In the genomic region with DNA sequence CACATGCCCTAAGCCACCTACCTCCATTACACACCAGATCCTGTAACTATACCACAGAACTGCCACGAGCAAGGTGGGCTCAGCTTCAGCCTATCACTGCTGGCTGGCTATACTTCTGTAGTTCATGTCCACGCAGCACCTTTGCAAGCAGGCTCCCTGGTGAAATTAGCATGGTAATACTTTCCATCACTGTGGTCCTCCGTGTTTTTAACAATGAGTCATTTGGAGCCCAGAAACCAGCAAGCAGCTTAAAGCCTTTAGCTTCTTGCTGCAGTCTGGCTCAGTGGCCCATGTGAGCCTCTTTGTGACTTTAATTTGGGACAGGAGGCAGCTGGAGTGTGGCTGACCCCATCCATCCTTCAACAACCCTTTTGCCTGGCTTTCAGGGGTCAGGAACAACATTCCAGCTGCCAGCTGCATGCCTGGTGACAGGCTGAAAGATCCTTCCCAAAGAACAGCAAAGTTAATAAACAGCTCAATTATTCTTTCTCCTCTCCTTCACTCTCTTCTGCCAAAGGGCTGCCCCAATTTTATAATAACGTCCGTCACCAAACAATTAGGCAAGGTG, we compare ENCODE assay signal across 12 mouse cellular contexts.
DNase-seq lines count a peak whose midpoint lies in the region; ATAC-seq lines count a peak whose summit lies in the region.
"Had no signal": no experiment of that assay in that cellular context is flagged by ENCODE, and none has a peak within 500 bp of the region (broad histone marks: within the 10 kb centered on the region; RNA-seq: fewer than 3 reads in every experiment).

No protein-coding gene starts in this region.

- H3K9me3 ChIP-seq in midbrain, embryonic 12.5 days: no peaks in the 10 kb centered on the region
- 0 out of 2 replicates have a peak, but pooled peaks cover 2% of the 10 kb centered on the region for H3K9me3 ChIP-seq in midbrain, embryonic 13.5 days
- H3K9me3 ChIP-seq in limb, embryonic 11.5 days (ENCODE audit: control insufficient read depth, low read length): no peaks in the 10 kb centered on the region
- H3K9me3 ChIP-seq: liver, embryonic 15.5 days had no signal

- H3K36me3 ChIP-seq in midbrain, embryonic 12.5 days: no peaks in the 10 kb centered on the region
- H3K36me3 ChIP-seq in midbrain, embryonic 13.5 days: no peaks in the 10 kb centered on the region
- H3K36me3 ChIP-seq in limb, embryonic 11.5 days (ENCODE audit: control insufficient read depth, insufficient read depth, low read length): no peaks in the 10 kb centered on the region
- H3K36me3 ChIP-seq: liver, embryonic 15.5 days had no signal

- no peaks in the 10 kb centered on the region for H3K27me3 ChIP-seq in midbrain, embryonic 12.5 days
- no peaks in the 10 kb centered on the region for H3K27me3 ChIP-seq in midbrain, embryonic 13.5 days
- H3K27me3 ChIP-seq in limb, embryonic 11.5 days (ENCODE audit: control insufficient read depth, insufficient read depth, low read length): no peaks in the 10 kb centered on the region
- H3K27me3 ChIP-seq: liver, embryonic 15.5 days had no signal

- intact Hi-C loops in gastrocnemius, postnatal 36 days (cut with DNase I): no loop called here

- ATAC-seq in midbrain, embryonic 12.5 days (ENCODE audit: low FRiP score, low read depth): 0 out of 2 replicates have a peak, but pooled peaks have one; percentile 49
- ATAC-seq in midbrain, embryonic 13.5 days: no peak
- ATAC-seq in limb, embryonic 11.5 days (ENCODE audit: insufficient number of reproducible peaks, low FRiP score, low TSS enrichment, low read depth): no peak

- H3K4me3 ChIP-seq in midbrain, embryonic 12.5 days: no peak overlapping the region
- H3K4me3 ChIP-seq in midbrain, embryonic 13.5 days (replicated peaks): no peak overlapping the region
- H3K4me3 ChIP-seq in limb, embryonic 11.5 days (ENCODE audit: low read depth, low read length): no peak overlapping the region
- H3K4me3 ChIP-seq: gastrocnemius, adult 2 months; liver, embryonic 15.5 days had no signal

- H3K27ac ChIP-seq in midbrain, embryonic 12.5 days (replicated peaks): no peak overlapping the region
- no peak overlapping the region for H3K27ac ChIP-seq in midbrain, embryonic 13.5 days
- no peak overlapping the region for H3K27ac ChIP-seq in limb, embryonic 11.5 days (replicated peaks; ENCODE audit: low read depth, low read length)
- H3K27ac ChIP-seq: gastrocnemius, adult 2 months; hindbrain, embryonic 14.5 days; liver, embryonic 15.5 days had no signal

- H3K4me2 ChIP-seq in midbrain, embryonic 12.5 days (replicated peaks): no peak overlapping the region
- H3K4me2 ChIP-seq in midbrain, embryonic 13.5 days (replicated peaks): no peak overlapping the region
- no peak overlapping the region for H3K4me2 ChIP-seq in limb, embryonic 11.5 days (ENCODE audit: low read depth, severe bottlenecking)
- H3K4me2 ChIP-seq: hindbrain, embryonic 14.5 days; liver, embryonic 15.5 days had no signal

- H3K4me1 ChIP-seq in midbrain, embryonic 12.5 days: no peaks in the 10 kb centered on the region
- no peaks in the 10 kb centered on the region for H3K4me1 ChIP-seq in midbrain, embryonic 13.5 days (replicated peaks)
- H3K4me1 ChIP-seq in limb, embryonic 11.5 days (ENCODE audit: control insufficient read depth, insufficient read depth, low read length): peaks cover 12% of the 10 kb centered on the region
- H3K4me1 ChIP-seq: liver, embryonic 15.5 days had no signal

- DNase-seq in kidney, adult 11 months: peak; percentile 35
- peak; percentile 68 for DNase-seq in limb, embryonic 11.5 days (ENCODE audit: low spot score)
- DNase-seq in mesoderm, embryonic 11.5 days (ENCODE audit: low read depth, low spot score): peak; percentile 67
- DNase-seq in testis, postnatal 14 days (ENCODE audit: low spot score): no peak
- no peak for DNase-seq in cerebellum, adult 9-11 months
- no peak for DNase-seq in gastrocnemius, postnatal 36 days
- DNase-seq: thymus, postnatal 25 days had no signal

- WGBS in midbrain, embryonic 12.5 days: 52% methylated on average over 5 of the region's 5 CpGs
- WGBS in midbrain, embryonic 13.5 days: 39% methylated on average over 5 of the region's 5 CpGs
- WGBS in limb, embryonic 11.5 days: 28% methylated on average over 5 of the region's 5 CpGs

- no peak overlapping the region for H3K9ac ChIP-seq in midbrain, embryonic 12.5 days (replicated peaks)
- no peak overlapping the region for H3K9ac ChIP-seq in midbrain, embryonic 13.5 days (replicated peaks)
- H3K9ac ChIP-seq in limb, embryonic 11.5 days (ENCODE audit: low read length): no peak overlapping the region
- H3K9ac ChIP-seq: hindbrain, embryonic 14.5 days; liver, embryonic 15.5 days had no signal

Comparison
In these comparisons a context has a peak if more than half of its experiments do, and no peak if none do; other contexts are left out.
1. DNase-seq: peak in kidney, adult 11 months (single experiment), limb, embryonic 11.5 days (single experiment) and mesoderm, embryonic 11.5 days (single experiment); none in testis, postnatal 14 days (single experiment), cerebellum, adult 9-11 months (single experiment) and gastrocnemius, postnatal 36 days (0 of 2).